Mouse (Mus musculus) E14TG2a.4 (cell line): ENCODE data around the gene Ubac2.

Experiments
- H3K27me3 ChIP-seq: 2 replicates; pipeline ENCODE4 v1.6.1; 2014; ENCODE audit warnings: low read length, control low read depth; ENCODE audit not compliant: insufficient read depth
- H3K36me3 ChIP-seq: 2 replicates; pipeline ENCODE4 v1.6.1; 2014; ENCODE audit warnings: low read length, control low read depth; ENCODE audit not compliant: insufficient read depth
- H3K4me1 ChIP-seq: replicated peaks from 2 replicates; pipeline ENCODE4 v1.6.1; 2014; ENCODE audit warnings: low read depth, low read length, control low read depth
- H3K4me3 ChIP-seq: replicated peaks from 2 replicates; pipeline ENCODE4 v1.5.1; 2014; ENCODE audit warnings: mild to moderate bottlenecking, low read length
- H3K9me3 ChIP-seq: 2 replicates; pipeline ENCODE4 v1.6.1; 2014; ENCODE audit warnings: low read length, control low read depth
- CTCF ChIP-seq: conservative IDR thresholded peaks from 2 replicates; pipeline ENCODE4 v1.5.1; 2014; ENCODE audit warnings: low read length
- NANOG ChIP-seq: IDR thresholded peaks from 2 replicates; pipeline ENCODE4 v1.6.1; 2014; ENCODE audit warnings: borderline replicate concordance, low read length, mixed read lengths
- POU5F1 ChIP-seq: IDR thresholded peaks from 2 replicates; pipeline ENCODE4 v1.6.1; 2014; ENCODE audit warnings: low read length, borderline replicate concordance

The Ubac2 gene

DNA sequence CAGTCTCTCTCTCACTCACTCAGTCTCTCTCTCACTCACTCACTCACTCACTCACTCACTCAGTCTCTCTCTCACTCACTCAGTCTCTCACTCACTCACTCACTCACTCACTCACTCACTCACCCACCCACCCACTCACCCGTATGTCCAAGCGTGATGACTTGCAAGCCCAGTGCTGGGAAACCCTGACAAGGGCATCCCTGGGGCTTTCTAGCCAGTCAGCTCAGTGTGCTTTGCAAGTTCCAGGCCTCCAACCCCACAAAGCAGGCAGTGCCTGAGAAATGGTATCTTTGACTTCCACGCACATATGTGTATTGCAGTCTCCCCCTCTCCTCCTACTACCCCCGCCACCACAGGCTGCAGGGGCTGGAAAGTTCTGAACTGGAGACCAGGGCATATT, 43.6 kb downstream of the Ubac2 start:
- no peaks in the 10 kb centered on the region for H3K9me3 ChIP-seq
- no peak overlapping the region for H3K4me3 ChIP-seq
- H3K36me3 ChIP-seq: peaks cover 41% of the 10 kb centered on the region
- TF ChIP-seq POU5F1 (no peak), NANOG (no peak), CTCF (no peak)
- H3K4me1 ChIP-seq: peaks cover 6% of the 10 kb centered on the region
- no peaks in the 10 kb centered on the region for H3K27me3 ChIP-seq

DNA sequence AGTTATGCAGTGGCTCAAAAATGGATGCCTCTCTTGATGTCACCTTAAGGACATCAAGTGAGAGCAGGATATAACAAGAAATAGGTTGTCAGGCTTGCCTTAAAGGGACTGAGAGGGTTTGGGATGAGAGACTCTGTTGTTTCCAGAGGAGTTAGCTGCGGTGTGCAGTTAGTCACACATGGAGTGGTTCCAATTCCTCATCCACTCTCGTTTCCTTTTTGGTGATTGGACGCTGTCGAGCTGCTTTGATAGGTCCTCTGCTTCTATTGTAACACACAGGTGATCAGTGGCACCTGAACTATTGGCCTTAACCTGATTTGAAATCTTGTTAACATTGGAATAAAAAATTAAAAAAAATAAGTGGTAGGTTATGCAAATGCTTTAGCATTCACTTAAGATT, 44.3 kb downstream of the Ubac2 start:
- Histone ChIP-seq H3K36me3 (peaks cover 34% of the 10 kb centered on the region; the same call in 1 of the 2 replicates), H3K9me3 (no peaks in the 10 kb centered on the region), H3K4me3 (no peak overlapping the region), H3K4me1 (peaks cover 13% of the 10 kb centered on the region), H3K27me3 (no peaks in the 10 kb centered on the region)
- TF ChIP-seq POU5F1: no peak
- no peak for TF ChIP-seq NANOG

DNA sequence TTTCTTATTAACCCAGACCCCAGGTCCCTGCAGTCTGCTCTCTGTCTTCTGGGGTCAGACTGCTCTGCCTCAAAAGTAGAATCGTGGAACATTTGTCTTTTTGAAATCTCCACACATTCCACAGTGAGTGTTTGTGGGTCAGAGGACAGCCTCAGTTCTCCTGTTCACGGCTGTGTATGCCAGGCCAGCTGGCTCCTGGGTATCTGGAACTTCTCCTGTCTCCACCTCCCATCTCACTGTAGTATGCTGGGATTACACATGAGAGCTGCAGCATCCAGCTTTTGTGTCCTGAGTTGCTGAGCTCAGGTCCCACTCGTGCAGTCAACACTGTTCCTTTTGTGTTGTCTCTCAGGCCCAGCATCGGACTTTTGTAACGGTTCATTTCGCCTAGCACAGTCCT, 46.5 kb downstream of the Ubac2 start:
- no peak for TF ChIP-seq NANOG
- TF ChIP-seq CTCF: no peak
- no peak for TF ChIP-seq POU5F1
- peaks cover 18% of the 10 kb centered on the region for H3K4me1 ChIP-seq
- H3K27me3 ChIP-seq: no peaks in the 10 kb centered on the region
- H3K9me3 ChIP-seq: no peaks in the 10 kb centered on the region
- H3K36me3 ChIP-seq: peaks cover 25% of the 10 kb centered on the region; the same call in 1 of the 2 replicates
- H3K4me3 ChIP-seq: no peak overlapping the region

DNA sequence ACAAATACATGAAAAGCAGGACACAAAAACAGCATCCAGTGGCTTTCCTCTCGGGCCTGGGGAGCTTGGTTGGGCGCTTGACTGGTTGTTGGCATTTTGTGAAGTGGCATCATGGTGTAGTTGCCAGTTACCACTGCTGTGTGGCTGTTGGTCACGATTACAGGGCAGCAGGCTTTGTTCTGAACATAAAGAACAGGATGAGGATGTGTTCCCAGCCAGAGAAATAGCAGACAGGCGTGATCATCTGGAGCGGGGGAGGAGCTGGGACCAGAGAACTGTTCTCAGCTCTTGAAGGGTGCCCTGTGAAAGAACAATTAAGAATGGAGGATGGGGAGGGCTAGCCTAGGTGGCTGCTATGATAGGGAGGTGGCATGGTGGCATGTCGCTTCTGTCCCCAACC, 48.5 kb downstream of the Ubac2 start:
- Histone ChIP-seq H3K9me3 (no peaks in the 10 kb centered on the region), H3K36me3 (peaks cover 12% of the 10 kb centered on the region; the same call in 1 of the 2 replicates), H3K4me1 (peaks cover 35% of the 10 kb centered on the region), H3K27me3 (no peaks in the 10 kb centered on the region), H3K4me3 (no peak overlapping the region)
- TF ChIP-seq POU5F1: no peak
- TF ChIP-seq CTCF: no peak
- no peak for TF ChIP-seq NANOG

DNA sequence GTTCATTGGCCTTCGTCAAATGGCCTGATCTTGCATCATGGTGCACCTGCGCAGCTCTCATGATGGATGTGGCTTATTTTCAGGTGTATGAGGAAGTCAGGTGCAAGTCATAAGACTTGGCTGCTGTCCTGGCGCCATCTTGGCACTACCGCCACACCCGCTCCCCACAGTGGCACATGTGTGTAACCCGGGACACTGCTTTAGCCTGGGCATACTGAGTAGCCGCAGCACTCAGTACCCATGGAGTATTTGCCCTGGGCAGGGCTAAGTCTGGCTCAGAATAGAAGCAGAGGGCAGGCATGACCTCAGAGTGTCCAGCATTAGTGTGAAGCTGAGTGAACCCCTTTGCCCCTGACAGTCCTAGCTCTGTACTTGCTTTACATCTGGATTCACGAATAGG, 49.0 kb downstream of the Ubac2 start:
- H3K9me3 ChIP-seq: no peaks in the 10 kb centered on the region
- no peaks in the 10 kb centered on the region for H3K27me3 ChIP-seq
- H3K4me1 ChIP-seq: peaks cover 40% of the 10 kb centered on the region
- no peak overlapping the region for H3K4me3 ChIP-seq
- H3K36me3 ChIP-seq: peaks cover 8% of the 10 kb centered on the region; the same call in 1 of the 2 replicates
- TF ChIP-seq CTCF (no peak), POU5F1 (no peak), NANOG (no peak)

DNA sequence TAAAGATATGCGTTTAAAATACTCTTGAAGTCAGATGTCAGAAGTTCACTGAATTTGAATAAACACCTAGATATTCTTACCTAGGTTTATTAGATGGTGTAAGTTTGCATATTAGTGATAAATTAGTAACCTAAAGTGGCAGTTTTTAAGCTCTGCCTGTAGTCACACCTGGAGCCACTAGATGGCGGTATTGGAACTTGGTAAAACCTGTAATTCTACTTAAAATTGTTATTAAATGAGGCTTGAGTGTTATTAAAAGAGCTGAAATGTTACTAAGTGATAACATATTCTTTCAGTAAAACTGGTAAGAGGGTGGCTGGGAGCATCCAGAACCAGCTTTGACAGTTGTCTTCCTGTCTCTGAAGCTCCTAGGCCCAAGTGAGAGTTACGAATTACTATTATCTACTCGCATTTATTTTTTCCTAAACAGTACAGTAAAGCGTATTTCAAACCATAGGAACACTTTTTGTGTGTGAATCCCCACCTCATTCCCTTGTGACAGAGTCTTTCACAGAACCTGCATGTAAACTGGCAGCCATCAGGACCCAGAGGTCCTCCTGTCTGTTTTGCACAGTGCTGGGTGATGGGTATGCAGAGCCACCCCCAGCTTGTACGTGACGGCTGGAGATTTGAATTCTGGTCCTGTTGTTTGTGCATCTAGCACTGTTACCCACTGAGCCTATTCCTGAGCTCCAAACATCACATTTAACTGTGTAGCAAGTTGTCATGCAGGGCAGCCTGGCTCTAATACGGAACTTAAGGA, 50.1 kb downstream of the Ubac2 start:
- peaks cover 15% of the 10 kb centered on the region for H3K36me3 ChIP-seq
- no peaks in the 10 kb centered on the region for H3K27me3 ChIP-seq
- peaks cover 52% of the 10 kb centered on the region for H3K4me1 ChIP-seq

DNA sequence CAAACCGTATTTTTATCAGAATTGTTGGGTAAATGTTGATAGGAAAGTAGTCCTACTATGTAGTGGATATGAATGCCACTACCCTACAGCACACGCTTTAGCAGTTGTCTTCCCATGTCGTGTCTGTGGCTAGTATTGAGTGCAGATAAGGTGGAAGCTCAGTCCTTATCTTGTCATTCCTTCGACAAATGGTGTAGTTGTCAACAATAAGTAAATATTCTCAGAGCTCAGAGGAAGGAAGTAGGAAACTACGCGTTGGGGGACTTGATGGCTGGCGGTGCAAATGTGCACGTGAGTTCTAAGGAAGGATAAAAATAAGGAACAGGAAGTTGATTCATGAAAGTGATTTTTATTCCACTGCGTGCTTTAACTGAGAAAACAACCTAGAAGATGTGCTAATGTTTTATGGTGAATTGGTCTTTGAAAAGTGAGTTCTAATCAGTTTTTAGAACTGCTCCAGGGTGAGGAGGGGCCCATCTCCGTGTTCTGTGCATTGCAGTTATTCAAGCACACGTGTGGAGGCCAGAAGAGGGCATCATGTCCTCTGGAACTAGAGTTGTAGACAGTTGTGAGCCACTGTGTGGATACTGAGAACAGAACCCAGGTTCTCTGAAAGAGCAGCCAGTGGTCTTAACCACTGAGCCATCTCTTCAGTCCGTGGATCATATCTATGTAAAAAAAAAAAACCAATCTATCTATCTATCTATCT, 51.0 kb downstream of the Ubac2 start:
- peaks cover 60% of the 10 kb centered on the region for H3K4me1 ChIP-seq
- no peaks in the 10 kb centered on the region for H3K27me3 ChIP-seq
- TF ChIP-seq CTCF (no peak), NANOG (no peak), POU5F1 (no peak)
- H3K36me3 ChIP-seq: peaks cover 15% of the 10 kb centered on the region
- H3K4me3 ChIP-seq: no peak overlapping the region
- H3K9me3 ChIP-seq: no peaks in the 10 kb centered on the region

More for the DNA sequence above, 50.1 kb downstream of the Ubac2 start:
- no peak overlapping the region for H3K4me3 ChIP-seq
- no peak for TF ChIP-seq NANOG
- TF ChIP-seq CTCF: peak; percentile 92
- H3K9me3 ChIP-seq: no peaks in the 10 kb centered on the region

DNA sequence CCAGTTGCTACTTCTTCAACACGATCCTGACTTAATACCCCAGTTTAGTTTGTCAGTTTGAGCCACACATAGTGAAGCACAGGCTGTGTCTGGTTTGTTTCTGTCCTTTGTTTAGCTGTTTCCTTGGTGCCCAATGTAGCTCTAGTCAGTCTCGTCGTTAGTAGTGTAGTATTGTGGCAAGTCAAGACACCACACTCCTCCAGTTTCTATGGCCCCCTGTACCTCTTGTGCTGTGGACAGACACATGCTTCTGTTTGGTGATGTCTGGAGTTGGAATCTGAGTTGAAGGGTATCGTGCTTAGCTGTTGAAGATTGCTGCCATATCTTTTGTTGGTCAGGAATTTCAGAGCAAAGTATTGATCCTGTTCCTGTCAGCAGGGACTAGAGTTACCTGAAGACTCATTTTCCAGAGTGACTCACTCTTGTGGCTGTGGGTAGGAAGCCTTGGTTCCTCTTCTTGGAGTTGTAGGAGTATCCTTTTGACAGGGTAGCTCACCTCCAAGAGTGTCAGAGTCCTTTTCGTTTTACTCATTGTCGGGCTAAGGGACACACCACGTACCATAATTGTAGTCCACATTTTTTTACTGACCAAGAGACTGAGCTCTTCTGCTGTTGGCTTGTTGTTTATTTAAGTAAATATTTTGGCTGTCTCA, 52.4 kb downstream of the Ubac2 start:
- no peak for TF ChIP-seq CTCF
- no peak for TF ChIP-seq POU5F1
- TF ChIP-seq NANOG: no peak
- H3K9me3 ChIP-seq: peaks cover 8% of the 10 kb centered on the region
- peaks cover 60% of the 10 kb centered on the region for H3K4me1 ChIP-seq
- peaks cover 27% of the 10 kb centered on the region for H3K36me3 ChIP-seq
- no peak overlapping the region for H3K4me3 ChIP-seq
- no peaks in the 10 kb centered on the region for H3K27me3 ChIP-seq
